Comparison of ENCODE assay signal across 8 mouse cellular contexts in genomic region chr2:31246251-31246971, GRCm38 (mm10). TPM values are rescaled to one million over a fixed set of nuclear protein-coding genes. Genes with fewer than 3 reads are reported as not detected.
DNase-seq lines count a peak whose midpoint lies in the region; ATAC-seq and TF ChIP-seq lines count a peak whose summit lies in the region.

No protein-coding gene starts in this region.

- peaks cover 14% of the 10 kb centered on the region; the same call in 1 of the 2 replicates for H3K27me3 ChIP-seq in limb, embryonic 13.5 days

- peaks cover 40% of the 10 kb centered on the region for H3K4me1 ChIP-seq in limb, embryonic 13.5 days

- H3K4me2 ChIP-seq in limb, embryonic 13.5 days (replicated peaks): peak overlapping the region; percentile 96

- peak; percentile 25 for ATAC-seq in limb, embryonic 13.5 days (ENCODE audit: low FRiP score, low read depth)
- no peak for ATAC-seq in megakaryocyte-erythroid progenitor cell, adult 5-6 weeks (replicated peaks; ENCODE audit: low FRiP score, low TSS enrichment, poor library complexity, severe bottlenecking)

- peak; percentile 8; the same call in 1 of the 2 replicates for TF ChIP-seq CTCF in gastrocnemius, adult 2 months (IDR thresholded peaks at IDR 0.05)

- 0% methylated on average over 41 of the region's 41 CpGs for WGBS in limb, embryonic 13.5 days

- peak; percentile 42 for DNase-seq in gastrocnemius, adult 2 months
- no peak for DNase-seq in gastrocnemius, postnatal 36 days
- DNase-seq in 3134 (ENCODE audit: extremely low read depth, insufficient read length, low spot score): peak; percentile 64
- peak; percentile 55 to 57 for DNase-seq in cerebellum, adult 18-20 months
- peak; percentile 38 for DNase-seq in forelimb bud, embryonic 11.5 days (ENCODE audit: low read depth, low spot score)
- DNase-seq in retina, embryonic 14.5 days (ENCODE audit: low spot score): peak; percentile 56

- H3K9me3 ChIP-seq in limb, embryonic 13.5 days: no peaks in the 10 kb centered on the region

- intact Hi-C loops in gastrocnemius, adult 2 months (cut with DNase I): loop anchor here (2.0 kb wide), 1 partner anchor 18 kb away; no protein-coding TSS in a partner anchor
- intact Hi-C loops in gastrocnemius, postnatal 36 days (cut with DNase I): no loop called here

- peak overlapping the region; percentile 68 for H3K27ac ChIP-seq in gastrocnemius, adult 2 months
- peak overlapping the region; percentile 72; the same call in 1 of the 2 replicates for H3K27ac ChIP-seq in limb, embryonic 13.5 days

- H3K36me3 ChIP-seq in limb, embryonic 13.5 days: peaks cover 12% of the 10 kb centered on the region; the same call in 1 of the 2 replicates

- H3K4me3 ChIP-seq in gastrocnemius, adult 2 months: peak overlapping the region; percentile 86
- H3K4me3 ChIP-seq in limb, embryonic 13.5 days: peak overlapping the region; percentile 92

- H3K9ac ChIP-seq in limb, embryonic 13.5 days: peak overlapping the region; percentile 93

RNA-seq across cellular contexts. Expression of gene Ncs1, which starts 0.8 kb away (rescaled TPM):
- total RNA-seq in gastrocnemius, adult 2 months (2021): 1 to 10 TPM; 4.6 to 5.1 TPM
- total RNA-seq in gastrocnemius, postnatal 36 days (2021): 1 to 10 TPM; 4.0 to 4.9 TPM
- polyA plus RNA-seq in limb, embryonic 13.5 days (2015; fragmentation: Nextera tagmentation; extraction: Ambion mirVana): 46.4 and 49.6 TPM in 2 replicates
- 1.5 and 1.7 TPM in 2 replicates for total RNA-seq in megakaryocyte-erythroid progenitor cell, adult 5-6 weeks (2014; fragmentation: Nextera tagmentation)
- total RNA-seq in megakaryocyte-erythroid progenitor cell, adult 5-6 weeks (2017): 0.99 and 1.6 TPM in 2 replicates

Comparison
In these comparisons a context has a peak if more than half of its experiments do, and no peak if none do; other contexts are left out.
1. DNase-seq: peak in gastrocnemius, adult 2 months (single experiment), 3134 (single experiment), cerebellum, adult 18-20 months (2 of 2), forelimb bud, embryonic 11.5 days (single experiment) and retina, embryonic 14.5 days (single experiment); none in gastrocnemius, postnatal 36 days (0 of 2).